Mouse (Mus musculus) natural killer cell, adult 2 months (primary cell): Measurements from ENCODE around the gene Man1b1.

ENCODE experiments used
- DNase-seq, 2 experiments: peaks; one replicate each; pipeline ENCODE4 v3.0.0; 2022; ENCODE audit warnings: low spot score in 2 of 2

The Man1b1 gene

GRCm38 (mm10) chr2:25364313-25364712 lies 32.2 kb downstream of the Man1b1 start:
- no peak for DNase-seq

DNA sequence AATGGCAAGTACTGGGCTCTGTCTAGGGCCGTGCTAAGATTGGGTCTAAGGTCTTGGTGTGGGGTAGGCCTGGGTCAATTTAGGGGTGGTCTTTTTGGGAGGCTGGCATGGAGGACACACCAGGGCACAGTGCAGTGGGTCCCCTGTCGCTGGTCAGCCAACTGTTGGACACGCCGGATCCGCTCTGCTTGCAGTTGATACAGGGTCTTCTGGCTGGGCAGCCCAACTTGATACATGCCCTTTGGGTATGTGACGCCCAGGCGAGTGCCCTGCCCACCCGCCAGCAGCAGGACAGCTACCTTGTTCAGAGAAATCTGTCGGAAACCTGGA lies 32.6 kb downstream of the Man1b1 start:
- DNase-seq, result no peak

DNA sequence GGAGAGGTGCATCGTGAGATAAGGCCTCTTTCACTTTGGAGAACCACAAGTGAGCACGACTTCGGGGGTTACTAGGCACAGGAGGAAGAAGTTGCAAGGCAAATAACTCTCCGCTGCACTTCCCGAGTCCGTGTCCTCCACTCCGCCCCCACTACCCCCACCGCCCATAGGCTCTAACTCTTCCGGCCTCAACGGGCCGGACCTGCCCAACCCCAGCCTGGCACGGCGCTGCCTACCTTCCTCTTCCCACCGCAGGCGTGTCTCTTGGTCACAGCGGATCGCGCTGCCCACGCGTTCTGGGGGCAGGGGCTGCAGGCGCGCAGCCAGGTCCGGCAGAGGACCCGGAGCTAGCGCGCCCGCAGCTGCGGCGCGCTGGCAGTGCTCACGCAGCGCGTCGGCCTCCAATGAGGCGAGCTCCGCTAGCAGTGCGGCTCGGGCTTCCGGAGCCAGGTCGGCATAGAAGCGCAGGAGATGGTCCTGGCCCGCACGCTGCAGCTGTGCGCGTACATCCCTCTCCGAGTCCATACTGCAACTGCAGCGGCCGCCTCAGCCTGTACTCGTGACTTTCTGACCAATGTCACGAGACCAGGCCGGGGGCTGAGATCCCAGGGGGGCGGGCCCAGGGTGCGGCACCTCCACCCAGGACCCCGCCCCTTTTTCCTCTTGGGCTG lies 33.1 kb downstream of the Man1b1 start, which contains the start of gene Uap1l1:
Uap1l1 (minus strand) TSS at position 592 of the 671 bp plus-strand sequence.
- DNase-seq, result peak; percentile 46 to 65

DNA sequence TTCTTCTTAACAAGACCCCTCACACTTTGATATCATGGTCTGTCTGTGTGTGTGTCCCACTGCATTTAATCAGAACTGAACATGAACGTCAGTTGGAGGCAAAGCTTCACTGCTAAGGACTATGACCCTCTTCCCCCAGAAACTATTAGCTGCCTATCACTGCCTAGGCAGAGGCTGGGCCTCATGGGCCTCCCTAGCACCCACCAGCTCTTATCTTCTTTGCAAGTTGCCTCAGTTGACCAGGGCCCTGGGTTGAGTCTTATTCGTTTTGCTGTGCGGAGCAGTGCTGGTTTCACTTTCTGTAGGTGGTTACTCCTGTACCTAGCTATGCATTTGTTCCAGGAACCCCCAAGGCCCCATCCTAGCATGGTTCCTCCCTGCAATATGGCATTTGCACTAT lies 37.9 kb downstream of the Man1b1 start:
- no peak for DNase-seq

GRCm38 (mm10) chr2:25371764-25372643 lies 39.9 kb downstream of the Man1b1 start, which contains the start of gene Sapcd2:
TSS of gene Sapcd2 (plus strand) at chr2:25372321.
- DNase-seq, result peak; percentile 78 to 85

GRCm38 (mm10) chr2:25372644-25373391 lies 40.7 kb downstream of the Man1b1 start:
- DNase-seq, result no peak

DNA sequence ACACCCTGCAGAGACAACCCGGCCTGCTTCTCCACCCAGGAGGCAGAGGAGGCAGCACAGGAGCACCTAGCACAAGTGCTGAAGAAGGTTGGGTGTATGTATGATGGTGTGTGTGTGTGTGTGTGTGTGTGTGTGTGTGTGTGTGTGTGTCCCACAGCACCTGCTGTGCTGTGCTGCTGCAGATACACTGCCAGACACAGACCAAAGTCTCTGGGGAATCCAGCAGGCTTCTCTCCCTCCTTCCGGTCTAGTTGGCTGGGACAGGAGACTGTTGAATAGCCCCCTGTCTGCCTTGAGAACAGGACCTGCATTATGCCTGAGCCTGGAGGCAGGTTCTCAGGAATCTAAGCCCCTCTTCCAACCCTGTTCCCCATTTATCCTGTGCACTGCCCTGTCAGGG lies 41.3 kb downstream of the Man1b1 start:
- DNase-seq, result no peak

GRCm38 (mm10) chr2:25376589-25376988 lies 44.5 kb downstream of the Man1b1 start:
- DNase-seq, result peak; percentile 30 to 37

GRCm38 (mm10) chr2:25384492-25384891 lies 52.4 kb downstream of the Man1b1 start:
- no peak for DNase-seq

DNA sequence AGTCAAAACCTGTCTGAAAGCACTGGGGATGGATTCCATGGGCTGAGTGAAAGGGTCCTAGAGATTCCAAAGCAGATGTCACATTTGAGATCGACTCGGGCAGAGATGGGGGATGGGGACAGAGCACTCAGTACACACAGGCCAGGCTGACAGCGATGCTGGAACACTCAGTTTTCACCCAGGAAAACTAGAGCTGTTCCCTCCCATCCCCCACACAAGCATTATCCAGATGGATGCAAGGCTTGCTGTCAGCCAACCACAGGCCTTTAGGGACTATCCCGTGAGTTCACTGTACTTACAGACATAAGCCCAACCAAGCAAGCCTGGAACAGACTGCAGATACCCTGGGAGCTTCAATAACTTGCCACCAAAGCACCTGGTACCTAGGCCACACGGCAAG lies 59.1 kb downstream of the Man1b1 start:
- DNase-seq, result no peak

- no peak for DNase-seq
Observed at GRCm38 (mm10) chr2:25394281-25395221, 62.4 kb downstream of the Man1b1 start.

- no peak for DNase-seq
Observed at GRCm38 (mm10) chr2:25395721-25396596, 63.8 kb downstream of the Man1b1 start, which contains the start of gene Entpd2. TSS of gene Entpd2 (plus strand) at chr2:25395874.

GRCm38 (mm10) chr2:25396597-25396983 lies 64.5 kb downstream of the Man1b1 start:
- no peak for DNase-seq

DNA sequence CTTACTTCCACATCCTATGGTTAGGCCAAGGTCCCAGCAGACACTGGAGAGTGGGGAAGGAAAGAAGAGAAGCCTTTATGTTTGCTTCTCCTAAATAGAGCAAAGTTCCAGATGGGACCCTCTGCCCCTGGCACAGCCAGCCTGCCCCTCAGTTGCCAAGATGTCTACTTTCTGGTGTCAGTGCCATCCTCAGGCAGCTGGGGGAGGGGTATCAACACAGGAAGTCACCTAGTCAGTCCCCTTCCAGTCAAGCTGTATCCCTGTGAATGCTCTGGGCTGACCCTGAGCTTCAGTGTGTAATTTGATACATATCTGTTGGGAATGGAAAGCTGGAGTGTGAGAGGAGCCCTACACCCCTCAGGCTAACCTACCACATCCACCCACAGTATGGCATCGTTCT lies 64.9 kb downstream of the Man1b1 start:
- no peak for DNase-seq

GRCm38 (mm10) chr2:25398065-25398464 lies 65.9 kb downstream of the Man1b1 start:
- DNase-seq, result no peak

DNA sequence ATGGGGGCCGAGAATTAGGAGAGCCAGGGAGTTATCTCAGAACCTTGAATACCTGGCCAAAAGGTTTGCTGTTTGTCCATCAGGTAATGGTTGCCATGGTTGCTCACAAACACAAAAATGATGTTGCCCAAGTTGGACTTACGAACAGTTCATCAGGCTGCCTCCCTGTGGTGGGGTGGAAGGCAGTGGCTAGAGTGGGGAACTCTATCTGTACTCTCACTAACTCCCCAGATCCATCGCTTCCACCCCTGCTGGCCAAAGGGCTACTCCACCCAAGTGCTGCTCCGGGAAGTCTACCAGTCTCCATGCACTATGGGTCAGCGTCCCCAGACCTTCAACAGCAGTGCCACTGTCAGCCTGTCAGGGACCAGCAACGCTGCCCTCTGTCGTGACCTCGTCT lies 66.9 kb downstream of the Man1b1 start, which contains the start of gene Npdc1:
Npdc1 (plus strand) TSS at position 301 of the 400 bp plus-strand sequence.
- no peak for DNase-seq

GRCm38 (mm10) chr2:25400291-25400690 lies 68.2 kb downstream of the Man1b1 start:
- no peak for DNase-seq

- DNase-seq, result no peak
Observed at GRCm38 (mm10) chr2:25400764-25401163, 68.6 kb downstream of the Man1b1 start.
